Mouse (Mus musculus): ENCODE measurements around the gene Otub1. TPM values are rescaled to one million over a fixed set of nuclear protein-coding genes. Genes with fewer than 3 reads are reported as not detected.

The Otub1 gene
- total RNA-seq (2014; rRNA removed) (39.5 and 43.3 TPM in 2 replicates), polyA plus RNA-seq (2012; rRNA removed) (55.9 and 61.2 TPM in 2 replicates)

DNA sequence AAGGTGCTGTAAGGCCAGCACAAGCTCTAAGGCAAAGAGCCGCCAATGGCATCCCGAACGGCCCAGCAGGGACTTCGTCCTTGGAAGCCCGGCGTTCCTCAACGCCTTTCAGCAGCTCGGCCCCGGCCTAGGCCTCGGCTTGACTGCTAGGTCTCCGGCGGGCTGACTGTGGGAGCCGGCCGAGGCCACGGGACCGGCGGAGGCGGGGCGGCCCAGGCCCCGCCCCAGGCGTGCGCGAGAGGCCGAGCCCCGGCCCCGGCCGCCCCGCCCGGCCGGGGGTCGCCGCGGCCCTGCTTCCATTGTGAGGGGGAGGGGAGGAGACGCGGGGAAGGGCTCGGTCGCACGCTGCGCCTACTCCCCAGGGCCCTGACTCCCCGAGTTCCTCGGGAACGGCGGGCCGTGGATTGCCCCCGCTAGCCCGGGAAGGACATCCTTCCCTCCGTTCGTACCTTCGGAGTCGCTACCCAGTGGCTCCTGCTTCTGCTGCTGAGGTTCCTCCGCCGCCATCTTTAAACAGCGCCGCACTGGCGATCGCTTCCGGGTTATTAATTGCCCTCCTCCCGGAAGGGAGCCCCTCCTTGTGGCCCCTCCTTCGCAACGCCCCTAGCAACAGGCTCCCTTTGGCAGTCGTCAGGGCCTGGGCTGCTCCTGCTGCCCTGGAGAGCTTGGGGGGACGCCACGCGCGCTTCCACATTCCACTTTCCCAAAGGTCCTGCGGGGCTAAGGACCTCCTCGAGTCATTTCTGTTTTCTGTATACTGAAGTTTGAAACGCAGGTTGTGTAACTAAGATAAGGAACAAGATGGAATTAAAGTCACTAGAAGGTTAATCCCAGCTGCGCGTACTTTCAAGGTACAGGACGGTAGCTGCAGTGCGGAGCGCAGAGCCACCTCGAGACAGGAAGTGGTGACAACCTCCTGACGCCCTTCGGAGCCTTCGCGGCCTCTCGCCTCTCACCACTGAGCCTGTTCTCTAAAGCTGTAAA, at the start of gene Otub1:
TSS of gene Otub1 (minus strand) at position 564 of the 984 bp plus-strand sequence.
- Histone ChIP-seq H3K4me1 (ENCODE audit: control insufficient read depth, insufficient read depth, low read length) (peaks cover 5% of the 10 kb centered on the region; the same call in 1 of the 2 replicates), H3K27me3 (ENCODE audit: control insufficient read depth, insufficient read depth, low read length) (no peaks in the 10 kb centered on the region), H3K4me3 (ENCODE audit: insufficient read depth, low read depth, low read length) (peak within 1 kb of the TSS; percentile 90), H3K36me3 (ENCODE audit: control insufficient read depth, insufficient read depth, low read length) (peaks cover 8% of the 10 kb centered on the region; the same call in 1 of the 2 replicates), H3K79me2 (ENCODE audit: control insufficient read depth, insufficient read depth, low read length) (no peaks in the 10 kb centered on the region), H3K27ac (replicated peaks; ENCODE audit: insufficient read depth, low read depth, low read length) (peak within 1 kb of the TSS; percentile 93), H3K9ac (ENCODE audit: low read depth, low read length) (peak within 1 kb of the TSS; percentile 90)
- TF ChIP-seq POLR2A (IDR thresholded peaks at IDR 0.05; ENCODE audit: extremely low read depth, insufficient read depth, low read length), result peak; percentile 77
- no peak for TF ChIP-seq CTCF (IDR thresholded peaks at IDR 0.05; ENCODE audit: low read depth, low read length)
- peak; percentile 83 for DNase-seq (ENCODE audit: extremely low read depth, low read depth, low spot score)
- WGBS, result 1% methylated on average over 78 of the region's 79 CpGs

DNA sequence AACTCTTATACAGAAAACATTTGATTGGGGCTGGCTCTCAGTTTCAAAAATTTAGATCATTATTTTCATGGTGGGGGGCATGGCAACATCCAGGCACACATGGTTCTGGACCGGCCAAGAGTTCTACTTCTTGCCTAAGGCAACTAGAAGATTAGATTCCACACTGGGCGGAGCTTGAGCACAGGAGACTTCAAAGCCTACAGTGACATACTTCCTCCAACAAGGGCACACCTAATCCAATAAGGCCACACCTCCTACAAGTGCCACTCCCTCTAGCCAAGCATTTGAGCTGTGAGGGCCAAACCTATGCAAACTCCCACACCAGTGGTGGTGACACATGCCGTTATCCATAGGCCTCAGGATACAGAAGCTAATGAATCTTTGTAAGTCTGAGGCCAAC, 39.9 kb upstream of the Otub1 start:
- H3K27me3 ChIP-seq (ENCODE audit: control insufficient read depth, insufficient read depth, low read length), result no peaks in the 10 kb centered on the region
- DNase-seq (ENCODE audit: extremely low read depth, low read depth, low spot score), result no peak
- H3K36me3 ChIP-seq (ENCODE audit: control insufficient read depth, insufficient read depth, low read length), result no peaks in the 10 kb centered on the region
- 89% methylated on average over 3 of the region's 3 CpGs for WGBS
- H3K27ac ChIP-seq (replicated peaks; ENCODE audit: insufficient read depth, low read depth, low read length), result no peak overlapping the region
- H3K79me2 ChIP-seq (ENCODE audit: control insufficient read depth, insufficient read depth, low read length), result no peaks in the 10 kb centered on the region
- TF ChIP-seq CTCF (IDR thresholded peaks at IDR 0.05; ENCODE audit: low read depth, low read length), result no peak
- no peak for TF ChIP-seq POLR2A (IDR thresholded peaks at IDR 0.05; ENCODE audit: extremely low read depth, insufficient read depth, low read length)
- no peak overlapping the region for H3K4me3 ChIP-seq (ENCODE audit: insufficient read depth, low read depth, low read length)
- H3K4me1 ChIP-seq (ENCODE audit: control insufficient read depth, insufficient read depth, low read length), result no peaks in the 10 kb centered on the region
- no peak overlapping the region for H3K9ac ChIP-seq (ENCODE audit: low read depth, low read length)

DNA sequence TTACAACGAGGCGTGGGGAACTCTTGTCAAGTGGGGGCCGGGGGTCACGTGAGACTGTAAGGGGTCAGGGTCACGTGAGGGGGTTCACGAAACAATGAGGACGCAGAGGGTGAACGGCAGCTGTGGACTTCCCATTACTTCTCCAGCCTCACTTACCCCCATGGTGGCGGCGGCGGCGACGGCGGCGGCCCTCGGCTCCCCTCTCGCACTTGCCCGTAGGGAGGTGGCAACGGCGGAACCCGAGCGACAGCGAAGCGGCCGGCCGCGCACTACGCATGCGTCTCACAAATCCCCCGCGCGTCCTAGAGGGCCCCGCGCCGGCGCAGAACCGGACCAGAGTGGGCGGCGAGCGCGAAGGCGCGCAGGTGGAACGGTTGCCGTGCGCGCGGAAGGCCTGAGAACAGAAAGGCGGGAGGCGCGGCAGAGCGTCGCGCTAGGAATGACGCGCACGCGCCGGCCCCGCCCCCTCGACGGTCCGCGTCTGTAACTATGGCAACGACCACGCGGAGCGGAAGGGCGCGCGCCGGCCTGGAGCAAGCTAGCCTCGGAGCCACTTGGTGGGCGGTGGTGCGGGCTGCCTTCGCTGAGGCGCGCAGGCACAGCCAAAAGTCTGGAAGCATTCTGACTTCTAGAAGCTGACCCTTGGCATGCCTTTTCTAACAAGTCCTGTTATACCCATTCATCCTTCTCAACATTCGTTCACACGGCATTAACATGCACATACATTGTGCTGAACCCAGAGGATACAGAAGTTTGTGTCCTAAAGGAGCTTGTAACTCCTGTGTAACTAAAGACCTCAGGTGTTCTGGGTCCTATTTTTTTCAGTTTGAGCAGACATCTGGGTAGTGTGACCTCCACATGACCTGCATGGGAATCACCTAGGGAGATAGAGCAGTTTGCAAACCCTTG, 34.9 kb upstream of the Otub1 start, which contains the start of gene Naa40:
TSS of gene Naa40 (minus strand) at position 402 of the 909 bp plus-strand sequence.
- Histone ChIP-seq H3K27ac (replicated peaks; ENCODE audit: insufficient read depth, low read depth, low read length) (peak within 1 kb of the TSS; percentile 45; the same call in 1 of the 2 replicates), H3K4me3 (ENCODE audit: insufficient read depth, low read depth, low read length) (peak within 1 kb of the TSS; percentile 87), H3K27me3 (ENCODE audit: control insufficient read depth, insufficient read depth, low read length) (no peaks in the 10 kb centered on the region), H3K4me1 (ENCODE audit: control insufficient read depth, insufficient read depth, low read length) (peaks cover 5% of the 10 kb centered on the region; the same call in 1 of the 2 replicates), H3K79me2 (ENCODE audit: control insufficient read depth, insufficient read depth, low read length) (0 out of 2 replicates have a peak, but pooled peaks cover 3% of the 10 kb centered on the region), H3K36me3 (ENCODE audit: control insufficient read depth, insufficient read depth, low read length) (no peaks in the 10 kb centered on the region), H3K9ac (ENCODE audit: low read depth, low read length) (peak within 1 kb of the TSS; percentile 95)
- WGBS, result under 1% methylated on average over 80 of the region's 80 CpGs
- peak; percentile 68 for DNase-seq (ENCODE audit: extremely low read depth, low read depth, low spot score)
- no peak for TF ChIP-seq CTCF (IDR thresholded peaks at IDR 0.05; ENCODE audit: low read depth, low read length)
- TF ChIP-seq POLR2A (IDR thresholded peaks at IDR 0.05; ENCODE audit: extremely low read depth, insufficient read depth, low read length), result no peak

DNA sequence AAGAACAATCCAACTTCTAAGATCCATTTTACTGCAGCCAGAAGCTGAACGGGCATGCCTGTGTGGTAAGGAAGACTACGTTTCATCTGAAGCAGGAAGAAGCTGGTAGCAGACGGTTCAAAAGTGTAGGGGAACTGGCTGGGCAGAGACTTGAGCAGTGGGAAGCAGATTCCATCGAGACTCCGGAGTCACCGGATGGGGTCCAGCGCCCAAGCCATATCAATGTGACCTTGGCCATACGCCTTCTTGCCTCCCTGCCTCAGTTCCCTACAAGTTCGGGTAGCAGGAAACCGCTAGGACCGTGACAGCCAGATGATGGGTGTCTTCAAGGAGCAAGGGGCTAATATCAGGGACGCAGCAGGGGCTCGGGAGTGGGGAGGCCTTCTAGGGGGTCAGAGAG, 34.2 kb upstream of the Otub1 start:
- DNase-seq (ENCODE audit: extremely low read depth, low read depth, low spot score), result no peak
- WGBS, result 2% methylated on average over 13 of the region's 13 CpGs
- H3K9ac ChIP-seq (ENCODE audit: low read depth, low read length), result peak overlapping the region; percentile 95
- H3K4me1 ChIP-seq (ENCODE audit: control insufficient read depth, insufficient read depth, low read length), result peaks cover 5% of the 10 kb centered on the region; the same call in 1 of the 2 replicates
- H3K36me3 ChIP-seq (ENCODE audit: control insufficient read depth, insufficient read depth, low read length), result no peaks in the 10 kb centered on the region
- 0 out of 2 replicates have a peak, but pooled peaks cover 3% of the 10 kb centered on the region for H3K79me2 ChIP-seq (ENCODE audit: control insufficient read depth, insufficient read depth, low read length)
- H3K27me3 ChIP-seq (ENCODE audit: control insufficient read depth, insufficient read depth, low read length), result no peaks in the 10 kb centered on the region
- H3K27ac ChIP-seq (replicated peaks; ENCODE audit: insufficient read depth, low read depth, low read length), result no peak overlapping the region
- peak overlapping the region; percentile 87 for H3K4me3 ChIP-seq (ENCODE audit: insufficient read depth, low read depth, low read length)
- TF ChIP-seq CTCF (IDR thresholded peaks at IDR 0.05; ENCODE audit: low read depth, low read length), result no peak
- no peak for TF ChIP-seq POLR2A (IDR thresholded peaks at IDR 0.05; ENCODE audit: extremely low read depth, insufficient read depth, low read length)

DNA sequence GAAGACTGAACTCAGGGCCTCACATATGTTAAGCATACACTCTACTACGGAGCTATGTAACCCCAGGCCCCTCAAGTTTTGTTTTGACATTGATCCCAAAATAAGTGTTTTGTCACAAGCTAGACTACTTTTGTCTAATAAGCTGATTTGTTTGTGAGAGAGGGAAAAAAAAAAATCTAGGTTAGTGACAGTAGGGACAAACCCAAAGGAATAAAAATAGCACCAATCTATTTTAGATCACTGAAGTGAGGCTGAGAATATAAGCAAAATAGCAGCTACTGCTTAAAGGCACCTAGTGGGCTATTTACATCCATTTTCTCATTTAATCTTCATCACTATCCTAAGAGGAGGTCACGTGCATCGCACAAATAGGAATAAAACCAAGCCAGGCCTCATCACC, 33.5 kb upstream of the Otub1 start:
- no peak overlapping the region for H3K9ac ChIP-seq (ENCODE audit: low read depth, low read length)
- no peaks in the 10 kb centered on the region for H3K27me3 ChIP-seq (ENCODE audit: control insufficient read depth, insufficient read depth, low read length)
- DNase-seq (ENCODE audit: extremely low read depth, low read depth, low spot score), result no peak
- 0 out of 2 replicates have a peak, but pooled peaks cover 3% of the 10 kb centered on the region for H3K79me2 ChIP-seq (ENCODE audit: control insufficient read depth, insufficient read depth, low read length)
- H3K36me3 ChIP-seq (ENCODE audit: control insufficient read depth, insufficient read depth, low read length), result no peaks in the 10 kb centered on the region
- peaks cover 5% of the 10 kb centered on the region; the same call in 1 of the 2 replicates for H3K4me1 ChIP-seq (ENCODE audit: control insufficient read depth, insufficient read depth, low read length)
- H3K27ac ChIP-seq (replicated peaks; ENCODE audit: insufficient read depth, low read depth, low read length), result no peak overlapping the region
- H3K4me3 ChIP-seq (ENCODE audit: insufficient read depth, low read depth, low read length), result no peak overlapping the region
- 88% methylated on average over 3 of the region's 3 CpGs for WGBS
- TF ChIP-seq CTCF (IDR thresholded peaks at IDR 0.05; ENCODE audit: low read depth, low read length) (no peak), POLR2A (IDR thresholded peaks at IDR 0.05; ENCODE audit: extremely low read depth, insufficient read depth, low read length) (no peak)

Data from liver, adult 2 months (tissue).